Mouse (Mus musculus): ENCODE measurements around the gene Col24a1.

Gene Col24a1

GRCm38 (mm10) chr3:145457039-145457438 lies 164.8 kb downstream of the Col24a1 start:
- DNase-seq (ENCODE audit: low read depth, low spot score), result no peak

GRCm38 (mm10) chr3:145462351-145462750 lies 170.1 kb downstream of the Col24a1 start:
- no peak for DNase-seq (ENCODE audit: low read depth, low spot score)

GRCm38 (mm10) chr3:145463731-145464130 lies 171.5 kb downstream of the Col24a1 start:
- DNase-seq (ENCODE audit: low read depth, low spot score), result no peak

GRCm38 (mm10) chr3:145471094-145471493 lies 178.8 kb downstream of the Col24a1 start:
- DNase-seq (ENCODE audit: low read depth, low spot score), result no peak

- DNase-seq (ENCODE audit: low read depth, low spot score), result no peak
These were observed 181.9 kb downstream of the Col24a1 start for GRCm38 (mm10) chr3:145474163-145474562.

- DNase-seq (ENCODE audit: low read depth, low spot score), result no peak
These were observed 184.4 kb downstream of the Col24a1 start for GRCm38 (mm10) chr3:145476634-145477033.

GRCm38 (mm10) chr3:145477074-145477473 lies 184.8 kb downstream of the Col24a1 start:
- no peak for DNase-seq (ENCODE audit: low read depth, low spot score)

GRCm38 (mm10) chr3:145478446-145478845 lies 186.2 kb downstream of the Col24a1 start:
- DNase-seq (ENCODE audit: low read depth, low spot score), result no peak

- no peak for DNase-seq (ENCODE audit: low read depth, low spot score)
These were observed 198.0 kb downstream of the Col24a1 start for GRCm38 (mm10) chr3:145490279-145490678.

- no peak for DNase-seq (ENCODE audit: low read depth, low spot score)
These were observed 199.1 kb downstream of the Col24a1 start for GRCm38 (mm10) chr3:145491326-145491725.

- no peak for DNase-seq (ENCODE audit: low read depth, low spot score)
These were observed 205.9 kb downstream of the Col24a1 start for GRCm38 (mm10) chr3:145498127-145498526.

- DNase-seq (ENCODE audit: low read depth, low spot score), result no peak
These were observed 206.6 kb downstream of the Col24a1 start for GRCm38 (mm10) chr3:145498893-145499292.

GRCm38 (mm10) chr3:145504830-145505229 lies 212.6 kb downstream of the Col24a1 start:
- DNase-seq (ENCODE audit: low read depth, low spot score), result no peak

GRCm38 (mm10) chr3:145508550-145508949 lies 216.3 kb downstream of the Col24a1 start:
- DNase-seq (ENCODE audit: low read depth, low spot score), result no peak

- DNase-seq (ENCODE audit: low read depth, low spot score), result no peak
These were observed 221.9 kb downstream of the Col24a1 start for GRCm38 (mm10) chr3:145514197-145514596.

GRCm38 (mm10) chr3:145521528-145522080 lies 229.3 kb downstream of the Col24a1 start:
- DNase-seq (ENCODE audit: low read depth, low spot score), result no peak

GRCm38 (mm10) chr3:145522311-145522710 lies 230.0 kb downstream of the Col24a1 start:
- no peak for DNase-seq (ENCODE audit: low read depth, low spot score)

- no peak for DNase-seq (ENCODE audit: low read depth, low spot score)
These were observed 233.0 kb downstream of the Col24a1 start for GRCm38 (mm10) chr3:145525266-145525665.

GRCm38 (mm10) chr3:145537870-145538269 lies 245.6 kb downstream of the Col24a1 start:
- DNase-seq (ENCODE audit: low read depth, low spot score), result no peak

- DNase-seq (ENCODE audit: low read depth, low spot score), result no peak
These were observed 256.5 kb downstream of the Col24a1 start for GRCm38 (mm10) chr3:145548441-145549415.

GRCm38 (mm10) chr3:145550216-145550615 lies 257.9 kb downstream of the Col24a1 start:
- DNase-seq (ENCODE audit: low read depth, low spot score), result no peak

- no peak for DNase-seq (ENCODE audit: low read depth, low spot score)
These were observed 262.1 kb downstream of the Col24a1 start for GRCm38 (mm10) chr3:145554388-145554787.

GRCm38 (mm10) chr3:145556206-145556605 lies 263.9 kb downstream of the Col24a1 start:
- DNase-seq (ENCODE audit: low read depth, low spot score), result no peak
